Mouse (Mus musculus) gastrocnemius, adult 2 months (tissue): ENCODE results near the gene Tagap. TPM values are rescaled to one million over a fixed set of nuclear protein-coding genes. Genes with fewer than 3 reads are reported as not detected.

Experiments used
- DNase-seq: peaks from one replicate; pipeline ENCODE4 v3.0.0; 2022
- H3K27ac ChIP-seq: fragments of 200-600 bp; 2 replicates; pipeline ENCODE4 v1.8.1; 2022; ENCODE audit warnings: mild to moderate bottlenecking
- H3K4me3 ChIP-seq: fragments of 200-600 bp; 2 replicates; pipeline ENCODE4 v1.8.1; 2022; ENCODE audit warnings: mild to moderate bottlenecking, moderate library complexity
- CTCF ChIP-seq: fragments of 200-600 bp; IDR thresholded peaks from 2 replicates; pipeline ENCODE4 v1.8.1; 2022; ENCODE audit warnings: antibody characterized with exemption, mild to moderate bottlenecking, moderate library complexity
- intact Hi-C: fragments of 180-260 bp; cut with DNase I; formaldehyde crosslinking; loops from one replicate; pipeline ENCODE4 v1.15.1; 2025
- total RNA-seq, 2 experiments: library from RNA; stranded (reverse); gene quantifications; 2 replicates each; pipeline ENCODE4 v1.2.3; 2021

The Tagap gene
- total RNA-seq, 2 experiments from 2014 or later, result 2.3 to 2.4 TPM

GRCm38 (mm10) chr17:7896047-7896635 is 29.7 kb upstream of the Tagap start:
- DNase-seq, result no peak
- intact Hi-C loops, result no loop called here
- no peak for TF ChIP-seq CTCF
- no peak overlapping the region for H3K27ac ChIP-seq
- no peak overlapping the region for H3K4me3 ChIP-seq

- no peak for TF ChIP-seq CTCF
- H3K4me3 ChIP-seq, result peak overlapping the region; percentile 25
- no peak for DNase-seq
- no peak overlapping the region for H3K27ac ChIP-seq
- intact Hi-C loops, result no loop called here
These were observed 28.7 kb upstream of the Tagap start for GRCm38 (mm10) chr17:7897120-7897519.

- H3K4me3 ChIP-seq, result no peak overlapping the region
- DNase-seq, result no peak
- intact Hi-C loops, result no loop called here
- no peak for TF ChIP-seq CTCF
- H3K27ac ChIP-seq, result no peak overlapping the region
These were observed 28.0 kb upstream of the Tagap start for GRCm38 (mm10) chr17:7897756-7898155.

- no peak for DNase-seq
- no peak for TF ChIP-seq CTCF
- Histone ChIP-seq H3K27ac (no peak overlapping the region), H3K4me3 (no peak overlapping the region)
- intact Hi-C loops, result no loop called here
These were observed 26.6 kb upstream of the Tagap start for GRCm38 (mm10) chr17:7899233-7899632.

- DNase-seq, result no peak
- Histone ChIP-seq H3K4me3 (no peak overlapping the region), H3K27ac (no peak overlapping the region)
- no peak for TF ChIP-seq CTCF
- intact Hi-C loops, result no loop called here
These were observed 25.8 kb upstream of the Tagap start for GRCm38 (mm10) chr17:7899961-7900360.

GRCm38 (mm10) chr17:7901536-7901935 is 24.3 kb upstream of the Tagap start:
- Histone ChIP-seq H3K27ac (no peak overlapping the region), H3K4me3 (no peak overlapping the region)
- no peak for DNase-seq
- intact Hi-C loops, result no loop called here
- no peak for TF ChIP-seq CTCF

GRCm38 (mm10) chr17:7902362-7902761 is 23.4 kb upstream of the Tagap start:
- no peak overlapping the region for H3K27ac ChIP-seq
- H3K4me3 ChIP-seq, result no peak overlapping the region
- intact Hi-C loops, result no loop called here
- TF ChIP-seq CTCF, result no peak
- no peak for DNase-seq

GRCm38 (mm10) chr17:7904992-7905391 is 20.8 kb upstream of the Tagap start:
- Histone ChIP-seq H3K4me3 (no peak overlapping the region), H3K27ac (no peak overlapping the region)
- intact Hi-C loops, result no loop called here
- no peak for DNase-seq
- no peak for TF ChIP-seq CTCF

- intact Hi-C loops, result no loop called here
- H3K4me3 ChIP-seq, result no peak overlapping the region
- no peak for TF ChIP-seq CTCF
- no peak overlapping the region for H3K27ac ChIP-seq
- no peak for DNase-seq
These were observed 19.7 kb upstream of the Tagap start for GRCm38 (mm10) chr17:7905936-7906685.

- H3K4me3 ChIP-seq, result no peak overlapping the region
- no peak overlapping the region for H3K27ac ChIP-seq
- DNase-seq, result no peak
- TF ChIP-seq CTCF, result no peak
- intact Hi-C loops, result no loop called here
These were observed 11.1 kb upstream of the Tagap start for GRCm38 (mm10) chr17:7914596-7915227.

- no peak overlapping the region for H3K4me3 ChIP-seq
- no peak for DNase-seq
- intact Hi-C loops, result no loop called here
- H3K27ac ChIP-seq, result no peak overlapping the region
- no peak for TF ChIP-seq CTCF
These were observed 10.0 kb upstream of the Tagap start for GRCm38 (mm10) chr17:7915791-7916190.

GRCm38 (mm10) chr17:7916782-7917574 is 8.8 kb upstream of the Tagap start:
- intact Hi-C loops, result no loop called here
- TF ChIP-seq CTCF, result no peak
- H3K4me3 ChIP-seq, result no peak overlapping the region
- H3K27ac ChIP-seq, result no peak overlapping the region
- DNase-seq, result no peak

- no peak overlapping the region for H3K27ac ChIP-seq
- intact Hi-C loops, result no loop called here
- no peak for TF ChIP-seq CTCF
- DNase-seq, result no peak
- H3K4me3 ChIP-seq, result no peak overlapping the region
These were observed 7.4 kb upstream of the Tagap start for GRCm38 (mm10) chr17:7918355-7918754.
